Mouse (Mus musculus) forebrain, embryonic 14.5 days (tissue): ENCODE results near the gene Izumo1r. TPM values are rescaled to one million over a fixed set of nuclear protein-coding genes. Genes with fewer than 3 reads are reported as not detected.
"Not testable (repeated sequence)": the region's sequence is repeated elsewhere in the genome, so short reads cannot be mapped to it uniquely, and the experiment has no call there.

ENCODE experiments used
- ATAC-seq: fragments of 200-750 bp; cut with Nextera tagmentation; 2 replicates; pipeline ENCODE4 v1.8.0; 2017; ENCODE audit warnings: mild to moderate bottlenecking, moderate library complexity
- DNase-seq: peaks from one replicate; pipeline ENCODE4 v3.0.0-alpha.2; 2015; ENCODE audit warnings: low spot score
- H3K27ac ChIP-seq: fragments of 300-500 bp; sonication (generic); 2 replicates; pipeline ENCODE4 v1.5.1; 2014; ENCODE audit warnings: low read depth, mild to moderate bottlenecking, control low read depth, low read length, moderate library complexity
- H3K27me3 ChIP-seq: fragments of 300-500 bp; sonication (generic); replicated peaks from 2 replicates; pipeline ENCODE4 v1.6.1; 2014; ENCODE audit warnings: low read length, control low read depth, mixed read lengths; ENCODE audit not compliant: control insufficient read depth, insufficient read depth
- H3K36me3 ChIP-seq: fragments of 300-500 bp; sonication (generic); 2 replicates; pipeline ENCODE4 v1.6.1; 2014; ENCODE audit warnings: low read length, control low read depth; ENCODE audit not compliant: control insufficient read depth, insufficient read depth
- H3K4me1 ChIP-seq: fragments of 300-500 bp; sonication (generic); 2 replicates; pipeline ENCODE4 v1.6.1; 2014; ENCODE audit warnings: antibody characterized with exemption, low read length, control low read depth; ENCODE audit not compliant: control insufficient read depth, insufficient read depth
- H3K4me2 ChIP-seq: fragments of 300-500 bp; sonication (generic); 2 replicates; pipeline ENCODE4 v1.6.1; 2014; ENCODE audit warnings: mild to moderate bottlenecking, control low read depth, low read length
- H3K4me3 ChIP-seq: fragments of 300-500 bp; sonication (generic); 2 replicates; pipeline ENCODE4 v1.5.1; 2014; ENCODE audit warnings: low read depth, low read length, control low read depth
- H3K9ac ChIP-seq: fragments of 300-500 bp; sonication (generic); 2 replicates; pipeline ENCODE4 v1.6.1; 2014; ENCODE audit warnings: mild to moderate bottlenecking, low read length, control low read depth, moderate library complexity
- H3K9me3 ChIP-seq: fragments of 300-500 bp; sonication (generic); replicated peaks from 2 replicates; pipeline ENCODE4 v1.6.1; 2016; ENCODE audit warnings: low read length, control low read depth, mixed read lengths; ENCODE audit not compliant: control insufficient read depth
- WGBS: fragments of 180-500 bp; shearing (Covaris S2); extraction: QIAGEN DNeasy Blood & Tissue Kit; methylation state at CpG from one replicate; pipeline ENCODE4 v1.1.7; 2014; 5-methylcytosine and 5-hydroxymethylcytosine counted together
- polyA plus RNA-seq: library from polyadenylated mRNA; unstranded; fragments of >200 nt; fragmentation: Nextera tagmentation; extraction: Ambion mirVana; gene quantifications from 2 replicates; pipeline ENCODE4 v1.2.1, GENCODE M21; 2014

Gene Izumo1r
- polyA plus RNA-seq, 1 experiment from 2014 or later, result not detected

DNA sequence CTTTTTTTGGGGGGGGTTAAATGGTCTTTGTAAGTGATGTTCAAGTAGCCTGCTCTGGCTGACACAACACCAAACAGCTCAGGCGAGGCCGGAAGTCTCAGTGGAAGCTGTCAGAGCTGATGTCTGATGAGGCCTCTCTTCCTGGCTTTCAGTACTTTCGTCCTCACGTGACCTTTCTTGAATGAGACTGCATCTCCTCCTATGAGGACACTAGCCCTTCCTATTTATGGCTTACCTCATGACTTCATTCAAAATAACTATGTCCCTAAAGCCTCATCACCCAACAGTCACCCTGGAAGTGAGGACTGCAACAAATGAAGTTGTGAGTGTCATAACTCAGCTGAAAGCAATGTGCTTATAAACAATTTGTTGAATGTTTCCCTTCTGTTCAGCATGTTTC is 19.1 kb downstream of the Izumo1r start:
- WGBS, result 85% methylated on average over 4 of the region's 4 CpGs
- no peak for DNase-seq
- no peak overlapping the region for H3K4me2 ChIP-seq

DNA sequence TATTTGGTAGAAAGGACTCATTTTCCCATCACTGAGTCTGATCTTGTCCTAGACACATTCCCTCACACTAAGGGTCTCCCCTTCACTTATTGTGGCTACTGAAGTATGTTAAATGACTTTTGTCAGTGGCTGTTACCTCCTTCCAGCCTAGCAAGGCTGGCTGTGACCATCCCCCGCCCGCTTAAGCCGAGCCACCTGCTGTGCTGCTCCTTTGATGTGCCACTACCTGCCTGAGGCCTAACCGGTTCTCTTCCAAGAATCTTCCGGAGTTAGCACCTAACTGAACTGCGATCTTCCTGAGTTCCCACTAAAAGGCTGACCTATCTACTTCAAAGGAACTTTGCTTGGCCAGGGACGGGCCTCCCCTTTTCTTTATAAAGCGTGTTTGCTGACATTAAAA is 27.2 kb downstream of the Izumo1r start:
- not testable (repeated sequence) for H3K27me3 ChIP-seq, H3K4me1 ChIP-seq, H3K9me3 ChIP-seq, H3K27ac ChIP-seq, H3K4me2 ChIP-seq, H3K9ac ChIP-seq, DNase-seq, ATAC-seq, H3K4me3 ChIP-seq, H3K36me3 ChIP-seq
- 24% methylated on average over 8 of the region's 8 CpGs for WGBS

More for the DNA sequence above, 19.1 kb downstream of the Izumo1r start:
- no peak overlapping the region for H3K27ac ChIP-seq
- H3K9ac ChIP-seq, result no peak overlapping the region
- H3K36me3 ChIP-seq, result no peaks in the 10 kb centered on the region
- no peak overlapping the region for H3K4me3 ChIP-seq
- H3K9me3 ChIP-seq, result no peaks in the 10 kb centered on the region
- no peaks in the 10 kb centered on the region for H3K27me3 ChIP-seq
- ATAC-seq, result no peak
- no peaks in the 10 kb centered on the region for H3K4me1 ChIP-seq

DNA sequence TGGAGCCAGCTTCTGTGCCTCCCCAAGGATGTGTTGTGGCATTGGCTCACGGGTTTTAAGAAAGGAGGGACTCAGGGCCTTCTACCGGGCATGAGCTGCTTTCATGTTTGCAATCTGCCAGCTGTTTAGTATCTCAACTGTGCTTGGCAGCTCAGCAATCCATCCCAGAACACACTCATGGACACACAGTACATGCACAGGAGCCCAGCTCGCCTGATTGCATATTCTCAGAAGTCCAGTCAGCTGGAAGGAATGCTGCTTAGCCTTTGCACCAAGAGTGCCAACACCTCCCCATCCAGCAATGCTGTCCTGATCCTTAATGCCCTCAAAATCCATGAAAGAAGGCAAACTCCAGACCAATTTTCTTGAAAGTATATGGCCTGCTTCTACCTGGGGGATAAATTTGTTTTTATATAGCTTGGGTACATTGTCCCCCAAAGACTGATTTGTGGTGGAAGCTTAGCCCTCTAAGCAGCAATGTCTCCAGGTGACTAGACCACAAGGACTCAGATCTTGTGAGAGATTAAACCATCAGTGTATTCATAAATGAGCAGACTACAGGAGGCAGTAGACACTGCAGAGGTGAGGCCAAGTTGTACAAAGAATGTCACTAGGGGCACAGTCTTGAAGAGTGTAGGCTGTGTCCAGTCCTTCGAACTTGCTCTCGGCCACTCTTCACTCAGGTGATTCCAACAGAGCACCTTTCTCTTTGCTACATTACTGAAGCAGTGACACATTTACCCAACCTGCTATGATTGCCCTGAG is 27.8 kb downstream of the Izumo1r start:
- 50% methylated on average over 5 of the region's 5 CpGs for WGBS
- H3K9ac ChIP-seq, result no peak overlapping the region
- DNase-seq, result no peak
- no peaks in the 10 kb centered on the region for H3K27me3 ChIP-seq
- H3K4me2 ChIP-seq, result no peak overlapping the region
- no peaks in the 10 kb centered on the region for H3K9me3 ChIP-seq
- ATAC-seq, result no peak
- no peak overlapping the region for H3K4me3 ChIP-seq
- no peak overlapping the region for H3K27ac ChIP-seq
- no peaks in the 10 kb centered on the region; the same call in 1 of the 2 replicates for H3K4me1 ChIP-seq
- no peaks in the 10 kb centered on the region for H3K36me3 ChIP-seq

DNA sequence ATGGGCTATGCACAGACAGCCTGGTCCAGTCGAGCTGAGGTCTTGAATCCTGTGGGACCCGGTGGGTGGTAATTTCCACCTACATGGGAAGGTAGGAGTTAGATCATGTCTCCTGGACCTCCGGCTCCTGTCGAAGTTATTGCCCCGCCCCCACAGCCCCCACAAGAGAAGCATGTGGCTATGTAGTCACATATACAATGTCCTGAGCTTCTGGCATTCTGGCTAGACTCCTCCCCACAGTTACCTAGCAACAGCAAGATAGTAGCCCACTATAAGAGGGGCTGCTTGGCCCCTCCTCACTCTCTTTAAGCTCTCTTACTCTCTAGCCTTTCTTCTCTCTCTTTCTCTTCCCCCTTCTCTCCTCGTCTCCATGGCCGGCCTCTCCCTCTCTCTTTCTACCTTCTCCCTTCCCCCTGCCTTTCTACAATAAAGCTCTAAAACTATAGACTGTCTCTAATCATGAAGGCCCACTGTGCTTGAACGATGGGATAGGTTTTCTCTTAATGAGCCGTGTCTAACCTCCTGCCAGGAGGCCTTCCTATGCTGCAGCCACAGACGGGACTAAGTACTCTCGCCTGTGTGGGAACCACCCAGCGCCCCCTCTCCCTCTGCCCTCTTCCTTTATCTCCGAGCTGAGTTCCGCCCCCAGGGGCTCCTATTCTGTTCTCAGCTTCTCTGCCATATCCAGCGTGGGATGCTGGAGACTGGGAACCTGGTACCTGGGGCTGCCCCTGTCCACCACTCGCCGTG is 31.4 kb downstream of the Izumo1r start:
- Histone ChIP-seq H3K36me3 (no peaks in the 10 kb centered on the region), H3K27ac (no peak overlapping the region), H3K9ac (no peak overlapping the region), H3K4me3 (no peak overlapping the region), H3K4me1 (no peaks in the 10 kb centered on the region; the same call in 1 of the 2 replicates), H3K9me3 (no peaks in the 10 kb centered on the region), H3K4me2 (no peak overlapping the region), H3K27me3 (no peaks in the 10 kb centered on the region)
- peak; percentile 81 for ATAC-seq
- WGBS, result 21% methylated on average over 17 of the region's 17 CpGs
- DNase-seq, result peak; percentile 34

DNA sequence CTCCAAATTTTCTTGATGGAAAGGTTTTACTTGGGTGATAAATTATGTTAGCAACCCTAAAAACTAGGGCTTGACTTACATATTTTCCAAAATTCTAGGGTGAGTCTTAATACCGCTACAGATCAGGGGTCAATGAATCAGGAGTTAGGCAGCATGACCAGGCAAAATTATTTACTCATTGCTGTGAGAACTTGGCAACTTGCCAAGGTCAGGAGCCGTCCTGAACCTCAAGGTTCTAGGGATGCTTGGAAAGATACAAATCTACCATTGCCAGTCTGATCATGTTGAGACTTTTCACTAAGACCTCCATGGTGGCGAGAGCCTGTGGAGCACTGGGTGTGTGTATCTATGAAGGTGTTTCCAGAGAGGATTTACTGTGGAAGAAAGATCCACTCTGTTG is 32.2 kb downstream of the Izumo1r start:
- Histone ChIP-seq H3K9me3 (no peaks in the 10 kb centered on the region), H3K27ac (no peak overlapping the region), H3K27me3 (no peaks in the 10 kb centered on the region), H3K4me2 (no peak overlapping the region), H3K36me3 (no peaks in the 10 kb centered on the region), H3K4me3 (no peak overlapping the region), H3K4me1 (no peaks in the 10 kb centered on the region; the same call in 1 of the 2 replicates), H3K9ac (no peak overlapping the region)
- ATAC-seq, result 0 out of 2 replicates have a peak, but pooled peaks have one; percentile 1
- WGBS, result 68% methylated on average over 3 of the region's 3 CpGs
- DNase-seq, result no peak

DNA sequence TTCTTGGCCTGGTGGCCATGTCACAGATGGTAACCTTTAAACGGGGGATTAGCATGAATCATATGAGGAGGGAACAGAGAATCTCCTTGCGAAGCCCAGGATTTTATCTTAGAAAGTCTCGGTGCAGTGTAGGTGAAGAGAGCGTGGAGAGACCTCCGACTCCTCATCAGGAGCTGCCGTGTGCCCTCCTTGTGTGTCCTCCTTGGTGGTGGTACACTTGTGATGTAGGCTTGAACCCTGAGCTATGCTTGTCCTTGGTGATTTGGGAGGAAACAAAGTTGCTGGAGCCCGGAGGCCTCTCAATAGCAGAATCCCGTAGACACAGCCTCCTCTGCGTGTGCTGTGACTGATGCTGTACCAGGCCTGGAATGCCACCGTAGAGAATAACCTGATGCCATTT is 32.9 kb downstream of the Izumo1r start:
- H3K9ac ChIP-seq, result no peak overlapping the region
- H3K27ac ChIP-seq, result no peak overlapping the region
- ATAC-seq (no peak), DNase-seq (no peak)
- WGBS, result 90% methylated on average over 10 of the region's 10 CpGs
- no peak overlapping the region for H3K4me2 ChIP-seq
- no peaks in the 10 kb centered on the region for H3K27me3 ChIP-seq
- no peaks in the 10 kb centered on the region; the same call in 1 of the 2 replicates for H3K4me1 ChIP-seq
- no peaks in the 10 kb centered on the region for H3K9me3 ChIP-seq
- no peaks in the 10 kb centered on the region for H3K36me3 ChIP-seq
- no peak overlapping the region for H3K4me3 ChIP-seq

DNA sequence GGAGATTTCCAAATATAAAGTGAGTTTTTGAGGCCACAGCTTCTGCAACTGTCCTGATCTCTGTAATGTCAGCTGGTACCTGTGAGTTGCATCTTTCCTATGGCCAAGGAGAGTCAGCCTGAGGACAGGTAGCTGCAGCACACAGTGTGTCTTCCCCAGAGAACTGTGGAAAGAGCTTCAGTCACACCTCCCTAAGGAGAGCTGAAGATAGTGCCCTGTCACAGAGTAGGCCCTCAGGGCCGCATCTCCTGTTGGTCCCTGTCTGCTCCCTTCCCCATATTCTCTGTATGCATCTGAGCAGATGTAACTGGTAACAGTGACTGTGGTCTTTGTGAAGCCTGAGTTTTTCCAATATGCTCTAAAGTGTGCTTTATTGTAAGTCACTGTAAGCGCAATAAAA is 33.4 kb downstream of the Izumo1r start:
- no peak overlapping the region for H3K4me2 ChIP-seq
- H3K4me3 ChIP-seq, result no peak overlapping the region
- no peak overlapping the region for H3K27ac ChIP-seq
- ATAC-seq (no peak), DNase-seq (no peak)
- H3K9ac ChIP-seq, result no peak overlapping the region
- no peaks in the 10 kb centered on the region; the same call in 1 of the 2 replicates for H3K4me1 ChIP-seq
- no peaks in the 10 kb centered on the region for H3K36me3 ChIP-seq
- H3K9me3 ChIP-seq, result no peaks in the 10 kb centered on the region
- WGBS, result 98% methylated on average over 2 of the region's 2 CpGs
- H3K27me3 ChIP-seq, result no peaks in the 10 kb centered on the region

DNA sequence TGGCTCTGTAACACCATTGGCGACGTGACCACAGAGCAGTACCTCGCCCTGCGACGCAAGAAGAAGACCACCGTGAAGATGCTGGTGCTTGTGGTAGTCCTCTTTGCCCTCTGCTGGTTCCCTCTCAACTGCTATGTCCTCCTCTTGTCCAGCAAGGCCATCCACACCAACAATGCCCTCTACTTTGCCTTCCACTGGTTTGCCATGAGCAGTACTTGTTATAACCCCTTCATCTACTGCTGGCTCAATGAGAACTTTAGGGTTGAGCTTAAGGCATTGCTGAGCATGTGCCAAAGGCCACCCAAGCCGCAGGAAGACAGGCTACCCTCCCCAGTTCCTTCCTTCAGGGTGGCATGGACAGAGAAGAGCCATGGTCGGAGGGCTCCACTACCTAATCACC is 35.4 kb downstream of the Izumo1r start:
- WGBS, result 91% methylated on average over 8 of the region's 8 CpGs
- H3K9ac ChIP-seq, result no peak overlapping the region
- H3K36me3 ChIP-seq, result no peaks in the 10 kb centered on the region
- no peak overlapping the region for H3K27ac ChIP-seq
- DNase-seq (no peak), ATAC-seq (no peak)
- H3K4me2 ChIP-seq, result no peak overlapping the region
- no peaks in the 10 kb centered on the region; the same call in 1 of the 2 replicates for H3K4me1 ChIP-seq
- no peaks in the 10 kb centered on the region for H3K9me3 ChIP-seq
- no peaks in the 10 kb centered on the region for H3K27me3 ChIP-seq
- no peak overlapping the region for H3K4me3 ChIP-seq

DNA sequence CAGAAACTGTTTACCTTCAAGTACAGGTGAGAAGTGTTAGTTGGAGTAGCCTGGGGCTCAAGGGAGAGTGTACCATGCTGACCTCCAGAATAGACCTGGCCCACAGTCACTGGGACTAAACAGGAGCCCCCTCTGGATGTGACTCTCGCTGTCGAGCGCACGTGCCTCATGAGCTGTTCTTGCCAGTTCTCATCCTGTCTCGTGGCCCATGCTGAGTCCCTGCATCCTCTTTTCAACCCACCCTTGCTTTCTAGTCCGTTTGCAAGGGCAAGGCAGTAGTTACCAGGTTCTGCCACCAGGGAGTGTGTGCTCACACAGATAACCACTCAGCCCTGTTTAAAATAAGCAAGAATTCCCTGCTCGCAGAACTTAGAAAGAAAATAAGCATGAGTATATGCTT is 36.8 kb downstream of the Izumo1r start:
- Histone ChIP-seq H3K4me3 (no peak overlapping the region), H3K9ac (no peak overlapping the region), H3K4me1 (no peaks in the 10 kb centered on the region), H3K27me3 (0 out of 2 replicates have a peak, but pooled peaks cover 2% of the 10 kb centered on the region), H3K9me3 (no peaks in the 10 kb centered on the region), H3K36me3 (no peaks in the 10 kb centered on the region), H3K4me2 (no peak overlapping the region), H3K27ac (no peak overlapping the region)
- DNase-seq (peak; percentile 62), ATAC-seq (peak; percentile 35; the same call in 1 of the 2 replicates)
- 37% methylated on average over 7 of the region's 7 CpGs for WGBS
